Mouse (Mus musculus) adrenal gland, adult 2 months (tissue): ENCODE data around the gene Megf9. TPM values are rescaled to one million over a fixed set of nuclear protein-coding genes. Genes with fewer than 3 reads are reported as not detected.

Source experiments
- DNase-seq: peaks from one replicate; pipeline ENCODE4 v3.0.0; 2021
- long read RNA-seq: library from polyadenylated mRNA; stranded (forward); transcript quantifications from one replicate; pipeline ENCODE4 v2.0.0, GENCODE M21; 2021
- polyA plus RNA-seq: library from polyadenylated mRNA; depleted of rRNA; stranded (reverse); fragments of >200 nt; gene quantifications from 2 replicates; pipeline ENCODE4 v1.2.3, GENCODE M21; 2012; rRNA removed
- total RNA-seq, 2 experiments: library from RNA; stranded (reverse); gene quantifications; 2 replicates each; pipeline ENCODE4 v1.2.3; 2021

The Megf9 gene
- 10 to 100 TPM; 29.3 to 35.6 TPM for total RNA-seq
- polyA plus RNA-seq = 51.5 and 54.6 TPM in 2 replicates
- long read RNA-seq, partial matches to known transcripts = 0 of 1 reads
- long read RNA-seq, other reads (novel, unspliced or antisense) = 1 of 1 reads

- peak; percentile 99 for DNase-seq
Observed at GRCm38 (mm10) chr4:70534891-70535269, at the start of gene Megf9. Gene Megf9, minus strand, starts transcription at chr4:70534995.

- peak; percentile 57 for DNase-seq
Observed at GRCm38 (mm10) chr4:70579654-70580053, 44.9 kb upstream of the Megf9 start.

- DNase-seq = no peak
Observed at GRCm38 (mm10) chr4:70578301-70578700, 43.5 kb upstream of the Megf9 start.

- DNase-seq = no peak
Observed at GRCm38 (mm10) chr4:70576096-70576495, 41.3 kb upstream of the Megf9 start.

GRCm38 (mm10) chr4:70573926-70574325 lies 39.1 kb upstream of the Megf9 start:
- DNase-seq = no peak

GRCm38 (mm10) chr4:70553888-70554287 lies 19.1 kb upstream of the Megf9 start:
- DNase-seq = peak; percentile 84

- no peak for DNase-seq
Observed at GRCm38 (mm10) chr4:70553230-70553797, 18.5 kb upstream of the Megf9 start.

- DNase-seq = no peak
Observed at GRCm38 (mm10) chr4:70552120-70552519, 17.3 kb upstream of the Megf9 start.

- DNase-seq = no peak
Observed at GRCm38 (mm10) chr4:70547411-70548148, 12.8 kb upstream of the Megf9 start.

- no peak for DNase-seq
Observed at GRCm38 (mm10) chr4:70545869-70546542, 11.2 kb upstream of the Megf9 start.

GRCm38 (mm10) chr4:70544390-70544789 lies 9.6 kb upstream of the Megf9 start:
- DNase-seq = no peak

GRCm38 (mm10) chr4:70542387-70542786 lies 7.6 kb upstream of the Megf9 start:
- DNase-seq = no peak

GRCm38 (mm10) chr4:70540743-70541142 lies 5.9 kb upstream of the Megf9 start:
- peak; percentile 52 for DNase-seq

GRCm38 (mm10) chr4:70536661-70537580 lies 2.1 kb upstream of the Megf9 start:
- peak; percentile 46 for DNase-seq

- peak; percentile 71 for DNase-seq
Observed at GRCm38 (mm10) chr4:70535711-70536311, 1.0 kb upstream of the Megf9 start.

- DNase-seq = no peak
Observed at GRCm38 (mm10) chr4:70535289-70535688, 494 bp upstream of the Megf9 start.

- DNase-seq = peak; percentile 65
Observed at GRCm38 (mm10) chr4:70534078-70534890, 511 bp downstream of the Megf9 start.

GRCm38 (mm10) chr4:70533056-70533805 lies 1.6 kb downstream of the Megf9 start:
- DNase-seq = no peak

- no peak for DNase-seq
Observed at GRCm38 (mm10) chr4:70531021-70531420, 3.8 kb downstream of the Megf9 start.

- no peak for DNase-seq
Observed at GRCm38 (mm10) chr4:70528622-70529021, 6.2 kb downstream of the Megf9 start.
